Mouse (Mus musculus): Measurements from ENCODE around the gene Pacrg. TPM values are rescaled to one million over a fixed set of nuclear protein-coding genes. Genes with fewer than 3 reads are reported as not detected.

The Pacrg gene
- total RNA-seq, 2 experiments from 2014 or later = 0.67 to 1.1 TPM

DNA sequence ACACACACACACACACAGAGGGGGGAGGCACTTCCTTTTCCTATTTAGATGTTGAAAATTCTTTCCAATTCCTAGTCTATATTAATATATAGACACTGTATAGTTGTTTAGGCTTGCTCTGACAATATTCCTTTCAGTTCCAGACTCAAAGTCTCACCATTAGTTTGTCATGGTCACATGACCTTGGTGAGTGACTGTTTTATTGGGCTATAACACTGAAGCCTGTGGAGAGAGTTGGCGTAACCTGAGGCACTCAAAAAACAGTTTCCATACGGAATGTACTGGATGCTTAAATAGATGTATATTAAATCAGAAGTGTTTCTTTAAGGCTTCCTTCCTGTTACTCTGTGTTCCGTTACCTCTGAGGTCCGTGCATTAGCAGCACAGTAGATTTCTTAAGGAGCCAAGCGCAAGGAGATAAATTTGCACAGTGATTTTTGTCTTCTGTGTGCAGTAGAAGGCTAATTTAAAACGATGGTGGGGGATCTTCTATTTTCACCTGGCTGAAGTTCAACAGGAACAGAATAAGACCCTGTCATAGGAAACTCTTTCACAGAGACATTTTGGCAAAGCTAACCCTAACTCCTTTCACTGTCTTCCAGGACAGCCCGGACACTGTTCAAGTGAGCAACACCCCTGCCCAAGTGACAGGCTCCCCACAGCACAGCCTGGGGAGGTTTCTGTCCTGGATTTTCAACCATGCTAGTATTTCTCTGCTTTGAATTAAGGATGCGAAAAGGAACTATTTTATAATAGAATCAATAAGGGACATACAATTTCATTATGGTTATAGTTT lies 349.5 kb downstream of the Pacrg start:
- DNase-seq = no peak

DNA sequence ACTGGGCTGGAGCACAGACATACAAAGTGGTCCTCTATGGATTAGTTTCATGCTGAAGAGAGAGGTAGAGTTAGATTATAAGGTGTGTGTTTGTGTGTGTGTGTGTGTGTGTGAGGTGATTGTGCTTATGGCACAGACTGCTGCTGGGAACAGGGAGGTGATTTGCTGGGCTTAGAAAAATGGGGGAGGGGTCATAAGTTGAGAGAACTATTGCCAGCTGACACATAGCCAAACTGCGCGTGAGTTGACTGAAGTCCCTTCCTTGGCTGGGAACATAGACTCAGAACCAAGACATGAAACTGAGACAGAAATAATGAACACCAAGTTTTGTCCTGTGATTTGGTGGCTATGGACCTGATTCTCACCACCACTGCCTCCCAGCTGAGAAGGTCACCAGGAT lies 351.2 kb downstream of the Pacrg start:
- no peak for DNase-seq

DNA sequence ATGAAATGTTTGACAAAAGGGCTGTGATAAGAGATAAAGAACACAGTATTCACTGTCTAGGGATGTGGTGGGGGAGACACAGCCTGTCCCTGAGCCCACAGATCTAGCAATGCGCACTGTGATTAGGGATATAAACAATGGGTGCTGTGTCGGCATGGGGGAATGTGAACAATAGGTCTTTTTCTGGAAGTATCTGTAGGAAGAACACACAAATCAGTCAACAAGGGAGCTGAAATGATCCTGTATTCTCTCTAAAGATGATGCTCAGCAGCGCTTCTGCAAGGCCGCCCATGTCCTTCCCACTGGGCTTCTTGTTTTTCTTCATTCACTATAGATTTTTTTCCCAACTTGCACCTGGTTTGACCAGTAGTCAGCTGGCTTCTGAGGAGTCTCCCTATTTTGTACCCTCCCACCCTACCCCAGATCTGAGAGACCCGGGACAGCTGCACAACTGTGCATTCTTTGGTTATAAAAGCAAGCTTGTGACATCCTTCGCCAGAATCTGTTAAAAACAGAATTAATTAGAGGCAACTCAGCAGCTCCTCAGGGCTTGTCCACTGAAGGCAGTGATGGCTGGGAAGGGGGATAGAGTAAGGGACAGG lies 356.1 kb downstream of the Pacrg start:
- no peak for DNase-seq

DNA sequence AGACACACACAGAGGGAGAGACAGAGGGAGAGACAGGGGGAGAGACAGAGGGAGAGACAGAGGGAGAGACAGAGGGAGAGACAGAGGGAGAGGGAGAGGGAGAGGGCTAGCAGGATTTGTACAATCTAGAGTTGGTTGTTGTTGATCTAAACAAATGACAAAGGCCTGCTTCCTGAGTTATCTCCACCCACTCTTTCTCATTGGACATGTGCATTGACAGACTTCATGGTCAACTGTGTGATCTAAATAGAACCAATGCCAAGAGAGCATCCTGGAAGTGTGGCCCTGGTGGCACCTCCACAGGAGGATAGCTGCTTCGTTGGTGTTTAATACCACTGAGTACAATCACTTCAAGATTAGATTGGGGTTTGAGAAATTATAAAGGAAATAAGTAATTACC lies 359.0 kb downstream of the Pacrg start:
- no peak for DNase-seq

- peak; percentile 46 for DNase-seq
These were observed 360.9 kb downstream of the Pacrg start for GRCm38 (mm10) chr17:10479020-10479707.

DNA sequence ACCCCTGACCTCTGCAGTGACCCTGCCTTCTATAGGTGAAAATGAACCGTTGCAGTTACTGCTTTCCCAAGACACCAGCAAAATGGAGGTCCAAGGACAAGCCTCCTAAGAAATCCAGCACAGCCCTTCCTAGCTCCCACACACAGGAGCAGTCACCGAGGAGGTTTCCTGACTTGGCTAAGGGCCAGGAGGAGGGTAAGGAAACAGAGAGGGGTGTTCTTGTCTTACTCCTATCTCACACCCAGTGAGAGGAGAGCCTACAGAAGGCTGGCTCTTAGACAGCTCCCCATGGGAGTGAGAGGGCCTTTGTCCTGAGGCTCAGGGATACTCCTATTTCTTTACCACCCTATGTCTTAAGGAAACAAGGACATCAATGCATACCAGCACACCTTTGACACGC lies 361.7 kb downstream of the Pacrg start:
- DNase-seq = peak; percentile 46

- no peak for DNase-seq
These were observed 363.3 kb downstream of the Pacrg start for GRCm38 (mm10) chr17:10476807-10477206.

DNA sequence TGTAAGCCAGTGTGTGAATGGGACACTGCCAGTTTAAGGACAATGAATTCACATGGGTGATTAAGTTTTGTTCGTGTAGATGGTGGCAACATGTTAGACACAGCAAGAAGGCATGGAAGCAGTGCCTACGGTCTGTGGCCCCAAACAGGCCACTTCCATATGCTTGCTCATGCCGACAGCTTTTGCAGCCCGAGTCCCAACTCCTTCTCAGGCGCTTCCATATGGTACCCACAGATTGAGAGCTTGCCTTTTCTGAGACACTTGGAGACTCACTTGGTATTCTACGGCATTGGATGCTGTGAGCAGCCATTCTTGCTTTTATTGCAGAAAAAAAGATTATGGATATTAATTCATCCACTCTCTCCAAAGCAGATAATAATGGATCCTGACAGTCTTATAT lies 365.1 kb downstream of the Pacrg start:
- DNase-seq = no peak

GRCm38 (mm10) chr17:10473826-10474384 lies 366.2 kb downstream of the Pacrg start:
- peak; percentile 67 for DNase-seq

GRCm38 (mm10) chr17:10473175-10473574 lies 366.9 kb downstream of the Pacrg start:
- DNase-seq = peak; percentile 87

DNA sequence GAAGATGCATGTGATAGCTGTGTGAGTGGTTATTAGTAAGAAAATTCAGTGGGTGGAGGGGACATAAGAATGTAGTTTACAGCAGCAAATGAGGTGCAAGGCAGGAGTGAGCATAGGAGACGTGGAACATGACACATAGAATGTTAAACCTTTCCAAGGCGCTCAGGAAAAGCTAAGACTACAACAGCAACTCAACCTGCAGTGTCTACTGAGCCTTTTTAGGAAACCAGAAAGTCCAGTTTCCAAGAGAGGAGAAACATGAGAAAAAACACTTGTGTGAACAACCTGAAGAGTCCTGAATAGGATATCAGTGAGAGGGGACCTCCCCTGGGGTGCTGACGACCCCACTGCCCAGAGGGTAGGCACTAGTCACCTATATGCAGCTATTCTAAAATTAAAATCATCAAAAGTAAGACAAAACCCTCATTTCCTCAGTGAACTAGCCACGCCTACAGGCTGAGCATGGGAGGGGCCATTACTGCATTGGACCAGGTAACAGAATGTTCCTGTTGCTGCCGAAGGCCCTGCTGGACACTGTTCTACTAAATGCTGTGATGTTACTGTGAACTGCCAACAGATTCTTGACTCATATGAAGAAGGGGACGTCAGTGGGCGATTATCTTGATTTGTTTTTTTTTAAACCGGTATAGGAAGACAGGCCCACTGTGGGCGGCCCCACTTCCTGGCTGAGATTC lies 370.1 kb downstream of the Pacrg start:
- DNase-seq = no peak

- DNase-seq = no peak
These were observed 373.0 kb downstream of the Pacrg start for GRCm38 (mm10) chr17:10467102-10467501.

GRCm38 (mm10) chr17:10465467-10465866 lies 374.6 kb downstream of the Pacrg start:
- no peak for DNase-seq

DNA sequence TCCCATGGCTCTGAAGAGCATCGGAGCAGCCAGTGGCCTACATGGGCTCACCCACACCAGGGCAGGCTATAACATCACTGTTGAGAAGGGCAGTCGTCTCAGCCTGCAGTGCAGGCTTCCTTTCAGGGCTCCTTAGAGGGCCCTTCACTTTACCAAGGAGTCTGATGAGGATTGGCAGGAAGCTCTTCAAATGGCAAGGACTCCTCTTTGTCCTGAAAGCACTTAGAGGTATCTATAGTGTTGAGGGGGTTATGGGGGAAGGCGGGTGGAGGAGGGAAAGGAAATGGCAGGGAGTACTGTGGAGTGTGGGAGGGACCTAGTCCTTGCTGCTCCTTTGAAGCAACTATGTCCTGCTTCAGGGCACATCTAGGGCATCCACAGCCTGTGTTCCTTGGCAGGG lies 375.4 kb downstream of the Pacrg start:
- no peak for DNase-seq

DNA sequence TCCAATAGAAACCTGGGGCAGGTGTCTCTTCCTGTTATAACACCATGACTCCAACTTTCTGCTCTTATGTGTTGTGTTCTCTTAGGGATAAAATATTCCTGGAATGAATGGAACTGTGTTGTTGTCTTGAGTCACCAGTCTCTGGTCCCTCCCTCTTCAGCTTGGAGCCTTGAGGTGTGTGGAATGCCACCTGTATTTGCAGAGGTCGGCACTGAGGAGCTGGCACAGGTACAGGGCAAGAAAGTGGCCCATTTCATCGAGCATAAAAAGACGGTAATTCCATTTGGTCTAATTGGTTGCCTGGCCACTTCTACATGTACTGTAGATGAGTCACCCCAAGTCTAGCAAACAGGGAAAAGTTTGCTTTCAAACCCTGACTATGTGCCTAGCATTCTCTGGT lies 376.5 kb downstream of the Pacrg start:
- DNase-seq = no peak

DNA sequence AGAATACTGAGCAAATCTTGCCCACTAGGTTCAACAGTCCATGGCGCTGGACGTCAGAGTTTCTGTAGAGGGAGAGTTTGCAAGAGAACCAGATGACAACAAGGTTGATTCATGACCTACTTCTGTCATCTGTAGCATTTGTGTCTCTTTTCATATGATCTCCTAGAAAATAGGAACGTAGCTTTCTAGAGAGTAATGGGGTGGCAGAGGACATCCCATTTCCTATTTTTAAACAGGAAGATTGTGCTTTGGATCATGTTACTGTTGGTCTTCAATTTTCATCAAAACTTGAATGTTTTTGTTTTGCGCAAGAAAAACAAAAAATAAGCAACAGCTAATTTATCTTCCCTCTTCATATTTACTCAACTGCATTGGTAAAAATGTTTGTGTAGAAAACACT lies 379.2 kb downstream of the Pacrg start:
- DNase-seq = no peak

DNA sequence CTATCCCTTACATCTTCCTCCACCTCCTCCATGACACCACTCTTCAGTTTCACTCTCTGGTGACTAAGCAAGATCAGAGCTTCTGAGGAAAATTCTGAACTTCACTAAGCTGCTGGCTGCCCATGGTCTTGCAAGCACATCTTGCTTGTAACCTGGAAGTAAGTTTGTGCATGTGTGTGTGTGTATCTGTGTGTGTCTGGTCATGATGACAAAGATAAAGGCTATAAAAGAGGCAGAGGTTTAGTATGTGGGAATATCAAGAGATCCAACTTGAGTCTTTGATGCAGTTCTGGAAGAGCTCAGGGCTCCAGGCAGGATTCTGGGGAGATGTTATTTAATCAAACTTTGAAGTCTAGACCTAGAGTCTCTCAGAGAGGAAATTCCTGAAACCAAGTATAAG lies 381.4 kb downstream of the Pacrg start:
- no peak for DNase-seq

GRCm38 (mm10) chr17:10456409-10456808 lies 383.7 kb downstream of the Pacrg start:
- DNase-seq = no peak

GRCm38 (mm10) chr17:10455961-10456360 lies 384.1 kb downstream of the Pacrg start:
- DNase-seq = no peak

- no peak for DNase-seq
These were observed 385.7 kb downstream of the Pacrg start for GRCm38 (mm10) chr17:10454406-10454805.

DNA sequence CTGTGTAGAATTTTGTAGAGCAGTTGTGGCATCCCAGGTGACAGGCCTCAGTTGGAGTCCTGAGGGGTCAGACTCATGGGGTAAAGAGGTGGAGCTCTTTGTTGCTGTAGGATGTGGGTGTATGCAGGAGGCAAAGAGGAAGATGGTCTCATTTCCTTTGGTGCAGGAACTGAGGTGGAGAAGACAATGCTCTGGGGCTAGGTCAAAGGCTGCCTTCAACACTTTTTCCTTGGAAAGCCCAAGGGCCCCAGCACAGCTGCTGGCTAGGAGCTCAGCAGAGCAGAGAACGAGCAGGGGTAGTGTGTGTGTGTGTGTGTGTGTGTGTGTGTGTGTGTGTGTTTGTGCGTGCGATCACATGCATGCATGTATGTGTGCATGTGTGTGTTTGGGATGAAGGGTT lies 387.3 kb downstream of the Pacrg start:
- DNase-seq = no peak

- DNase-seq = no peak
These were observed 388.6 kb downstream of the Pacrg start for GRCm38 (mm10) chr17:10451306-10452077.

Data from heart, postnatal 4 days (tissue).